Mouse (Mus musculus): Measurements from ENCODE around the gene Commd3.

The Commd3 gene

DNA sequence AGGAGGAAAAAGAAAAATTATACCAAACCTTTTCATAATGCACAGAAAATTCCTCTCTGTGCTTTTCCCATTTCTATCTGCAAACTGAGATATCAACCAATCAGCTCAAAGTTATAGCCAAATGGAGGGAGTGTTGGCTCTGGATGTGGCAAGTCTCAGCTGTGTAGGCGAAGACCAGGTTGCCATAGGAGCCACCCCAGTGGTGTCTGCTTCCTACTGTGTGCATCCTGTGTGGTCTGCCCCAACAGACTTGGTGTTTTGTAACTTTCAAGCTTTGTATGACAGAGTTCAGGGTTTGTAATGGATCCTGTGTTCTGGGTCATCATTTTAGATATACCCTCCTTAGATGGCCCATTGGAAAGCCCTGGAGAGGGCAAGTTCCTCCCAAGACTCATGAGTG, 52.3 kb downstream of the Commd3 start:
- DNase-seq = no peak

Measured in thymus, postnatal 4 days (tissue).